Mouse (Mus musculus) kidney, embryonic 14.5 days (tissue): ENCODE measurements around the gene Vax2. TPM values are rescaled to one million over a fixed set of nuclear protein-coding genes. Genes with fewer than 3 reads are reported as not detected.

Source experiments
- ATAC-seq: fragments of 200-750 bp; cut with Nextera tagmentation; 2 replicates; pipeline ENCODE4 v1.8.0; 2017; ENCODE audit warnings: moderate number of reproducible peaks, mild to moderate bottlenecking, moderate TSS enrichment, moderate library complexity; ENCODE audit not compliant: low FRiP score, low TSS enrichment
- H3K27ac ChIP-seq: fragments of 300-500 bp; sonication (generic); 2 replicates; pipeline ENCODE4 v1.5.1; 2014; ENCODE audit warnings: low read depth, mild to moderate bottlenecking, low read length, moderate library complexity, mixed read lengths
- H3K27me3 ChIP-seq: fragments of 300-500 bp; sonication (generic); 2 replicates; pipeline ENCODE4 v1.6.1; 2014; ENCODE audit warnings: mild to moderate bottlenecking, low read length; ENCODE audit not compliant: control insufficient read depth, insufficient read depth
- H3K36me3 ChIP-seq: fragments of 300-500 bp; sonication (generic); 2 replicates; pipeline ENCODE4 v1.6.1; 2014; ENCODE audit warnings: low read length, mixed read lengths; ENCODE audit not compliant: control insufficient read depth, insufficient read depth
- H3K4me1 ChIP-seq: fragments of 300-500 bp; sonication (generic); 2 replicates; pipeline ENCODE4 v1.6.1; 2014; ENCODE audit warnings: low read length, mixed read lengths; ENCODE audit not compliant: control insufficient read depth, insufficient read depth
- H3K4me2 ChIP-seq: fragments of 300-500 bp; sonication (generic); replicated peaks from 2 replicates; pipeline ENCODE4 v1.6.1; 2014; ENCODE audit warnings: low read depth, mild to moderate bottlenecking, low read length
- H3K4me3 ChIP-seq: fragments of 300-500 bp; sonication (generic); 2 replicates; pipeline ENCODE4 v1.5.1; 2014; ENCODE audit warnings: mild to moderate bottlenecking, low read length
- H3K9ac ChIP-seq: fragments of 300-500 bp; sonication (generic); 2 replicates; pipeline ENCODE4 v1.6.1; 2014; ENCODE audit warnings: low read depth, mild to moderate bottlenecking, low read length, moderate library complexity
- H3K9me3 ChIP-seq: fragments of 300-500 bp; sonication (generic); 2 replicates; pipeline ENCODE4 v1.6.1; 2016; ENCODE audit warnings: low read length; ENCODE audit not compliant: control insufficient read depth
- WGBS: fragments of 180-500 bp; shearing (Covaris S2); extraction: QIAGEN DNeasy Blood & Tissue Kit; methylation state at CpG from one replicate; pipeline ENCODE4 v1.1.7; 2014; 5-methylcytosine and 5-hydroxymethylcytosine counted together
- polyA plus RNA-seq: library from polyadenylated mRNA; unstranded; fragments of >200 nt; fragmentation: Nextera tagmentation; extraction: Ambion mirVana; gene quantifications from 2 replicates; pipeline ENCODE4 v1.2.1, GENCODE M21; 2014

The Vax2 gene
- polyA plus RNA-seq, 1 experiment from 2014 or later: not detected

- H3K4me2 ChIP-seq: no peak overlapping the region
- H3K4me1 ChIP-seq: no peaks in the 10 kb centered on the region
- H3K4me3 ChIP-seq: no peak overlapping the region
- peaks cover 3% of the 10 kb centered on the region for H3K27me3 ChIP-seq
- H3K27ac ChIP-seq: no peak overlapping the region
- H3K9ac ChIP-seq: no peak overlapping the region
- ATAC-seq: no peak
- H3K9me3 ChIP-seq: no peaks in the 10 kb centered on the region
- 60% methylated on average over 5 of the region's 5 CpGs for WGBS
- H3K36me3 ChIP-seq: no peaks in the 10 kb centered on the region
These were observed 32.1 kb downstream of the Vax2 start for GRCm38 (mm10) chr6:83743212-83743611.

- ATAC-seq: peak; percentile 41; the same call in 1 of the 2 replicates
- Histone ChIP-seq H3K27ac (no peak overlapping the region), H3K4me2 (no peak overlapping the region), H3K9ac (no peak overlapping the region), H3K27me3 (peaks cover 3% of the 10 kb centered on the region), H3K9me3 (no peaks in the 10 kb centered on the region), H3K4me3 (no peak overlapping the region), H3K4me1 (no peaks in the 10 kb centered on the region), H3K36me3 (no peaks in the 10 kb centered on the region)
- 67% methylated on average over 5 of the region's 5 CpGs for WGBS
These were observed 33.1 kb downstream of the Vax2 start for GRCm38 (mm10) chr6:83744126-83744525.

- Histone ChIP-seq H3K36me3 (no peaks in the 10 kb centered on the region), H3K27ac (no peak overlapping the region), H3K4me1 (no peaks in the 10 kb centered on the region), H3K27me3 (peaks cover 3% of the 10 kb centered on the region), H3K4me3 (no peak overlapping the region), H3K4me2 (no peak overlapping the region), H3K9me3 (no peaks in the 10 kb centered on the region), H3K9ac (no peak overlapping the region)
- WGBS: 68% methylated on average over 5 of the region's 5 CpGs
- ATAC-seq: no peak
These were observed 33.5 kb downstream of the Vax2 start for GRCm38 (mm10) chr6:83744557-83744956.

GRCm38 (mm10) chr6:83745466-83745865 is 34.4 kb downstream of the Vax2 start:
- ATAC-seq: no peak
- Histone ChIP-seq H3K4me2 (no peak overlapping the region), H3K27ac (no peak overlapping the region), H3K4me1 (no peaks in the 10 kb centered on the region), H3K36me3 (no peaks in the 10 kb centered on the region), H3K9me3 (no peaks in the 10 kb centered on the region), H3K27me3 (peaks cover 3% of the 10 kb centered on the region), H3K4me3 (no peak overlapping the region), H3K9ac (no peak overlapping the region)
- WGBS: 61% methylated on average over 2 of the region's 2 CpGs

- peaks cover 7% of the 10 kb centered on the region for H3K27me3 ChIP-seq
- WGBS: 43% methylated on average over 3 of the region's 3 CpGs
- no peaks in the 10 kb centered on the region for H3K36me3 ChIP-seq
- ATAC-seq: no peak
- no peak overlapping the region for H3K4me2 ChIP-seq
- no peak overlapping the region for H3K9ac ChIP-seq
- no peaks in the 10 kb centered on the region for H3K4me1 ChIP-seq
- H3K27ac ChIP-seq: no peak overlapping the region
- H3K4me3 ChIP-seq: no peak overlapping the region
- no peaks in the 10 kb centered on the region for H3K9me3 ChIP-seq
These were observed 38.2 kb downstream of the Vax2 start for GRCm38 (mm10) chr6:83749286-83749685.

GRCm38 (mm10) chr6:83750171-83750684 is 39.2 kb downstream of the Vax2 start:
- Histone ChIP-seq H3K9me3 (no peaks in the 10 kb centered on the region), H3K27ac (no peak overlapping the region), H3K4me3 (no peak overlapping the region), H3K4me1 (no peaks in the 10 kb centered on the region), H3K27me3 (peaks cover 5% of the 10 kb centered on the region), H3K4me2 (no peak overlapping the region), H3K36me3 (no peaks in the 10 kb centered on the region), H3K9ac (no peak overlapping the region)
- no peak for ATAC-seq
- WGBS: 9% methylated on average over 11 of the region's 11 CpGs

GRCm38 (mm10) chr6:83756051-83756450 is 45.0 kb downstream of the Vax2 start:
- 82% methylated on average over 9 of the region's 9 CpGs for WGBS
- H3K27me3 ChIP-seq: peaks cover 41% of the 10 kb centered on the region
- no peak for ATAC-seq
- H3K9me3 ChIP-seq: no peaks in the 10 kb centered on the region
- H3K4me1 ChIP-seq: no peaks in the 10 kb centered on the region
- H3K9ac ChIP-seq: no peak overlapping the region
- no peak overlapping the region for H3K27ac ChIP-seq
- no peaks in the 10 kb centered on the region for H3K36me3 ChIP-seq
- no peak overlapping the region for H3K4me2 ChIP-seq
- H3K4me3 ChIP-seq: no peak overlapping the region

- peak within 1 kb of the TSS; percentile 62 for H3K4me2 ChIP-seq
- peaks cover 37% of the 10 kb centered on the region for H3K27me3 ChIP-seq
- no peak within 1 kb of the TSS for H3K27ac ChIP-seq
- ATAC-seq: 0 out of 2 replicates have a peak, but pooled peaks have one; percentile 1
- H3K9me3 ChIP-seq: no peaks in the 10 kb centered on the region
- peak within 1 kb of the TSS; percentile 36 for H3K4me3 ChIP-seq
- WGBS: 25% methylated on average over 6 of the region's 6 CpGs
- peak within 1 kb of the TSS; percentile 42; the same call in 1 of the 2 replicates for H3K9ac ChIP-seq
- no peaks in the 10 kb centered on the region for H3K36me3 ChIP-seq
- peaks cover 7% of the 10 kb centered on the region for H3K4me1 ChIP-seq
These were observed 51.3 kb downstream of the Vax2 start, which contains the start of gene Ankrd53 for GRCm38 (mm10) chr6:83762344-83762743. Gene Ankrd53 (plus strand): TSS chr6:83762644.

- ATAC-seq: peak; percentile 78
- Histone ChIP-seq H3K36me3 (no peaks in the 10 kb centered on the region), H3K27ac (no peak overlapping the region), H3K4me1 (peaks cover 7% of the 10 kb centered on the region), H3K9ac (peak overlapping the region; percentile 42; the same call in 1 of the 2 replicates), H3K4me3 (peak overlapping the region; percentile 36), H3K4me2 (peak overlapping the region; percentile 62), H3K9me3 (no peaks in the 10 kb centered on the region), H3K27me3 (peaks cover 31% of the 10 kb centered on the region)
- 1% methylated on average over 35 of the region's 35 CpGs for WGBS
These were observed 51.9 kb downstream of the Vax2 start for GRCm38 (mm10) chr6:83762880-83763431.
